Mouse (Mus musculus) small intestine, adult 2 months (tissue): Measurements from ENCODE around the gene Rpl29. TPM values are rescaled to one million over a fixed set of nuclear protein-coding genes. Genes with fewer than 3 reads are reported as not detected.

Source experiments
- H3K27ac ChIP-seq: fragments of 200-500 bp; 2 replicates; pipeline ENCODE4 v1.5.1; 2012; ENCODE audit warnings: low read depth, low read length, control low read depth, inconsistent platforms; ENCODE audit not compliant: insufficient read depth
- H3K27me3 ChIP-seq: fragments of 200-500 bp; 2 replicates; pipeline ENCODE4 v1.6.1; 2012; ENCODE audit warnings: mild to moderate bottlenecking, moderate library complexity, low read length, inconsistent platforms; ENCODE audit not compliant: control insufficient read depth, insufficient read depth
- H3K36me3 ChIP-seq: fragments of 200-500 bp; 2 replicates; pipeline ENCODE4 v1.6.1; 2012; ENCODE audit warnings: mild to moderate bottlenecking, low read length, control low read depth, inconsistent platforms; ENCODE audit not compliant: control insufficient read depth, insufficient read depth
- H3K4me1 ChIP-seq: fragments of 200-500 bp; 2 replicates; pipeline ENCODE4 v1.6.1; 2012; ENCODE audit warnings: low read length, inconsistent platforms, mixed read lengths; ENCODE audit not compliant: control insufficient read depth, insufficient read depth, insufficient read length
- H3K4me3 ChIP-seq: fragments of 200-500 bp; 2 replicates; pipeline ENCODE4 v1.5.1; 2012; ENCODE audit warnings: low read depth, mild to moderate bottlenecking, control low read depth, inconsistent platforms, low read length, moderate library complexity
- CTCF ChIP-seq: fragments of 200-500 bp; IDR thresholded peaks from 2 replicates; pipeline ENCODE4 v1.5.1; 2012; ENCODE audit warnings: low read depth, mild to moderate bottlenecking, control low read depth, inconsistent platforms, low read length, moderate library complexity, mixed read lengths; ENCODE audit not compliant: insufficient replicate concordance, insufficient read length; ENCODE audit errors: extremely low read depth
- POLR2A ChIP-seq: fragments of 200-500 bp; IDR thresholded peaks from 2 replicates; pipeline ENCODE4 v1.6.1; 2012; ENCODE audit warnings: low read depth, mild to moderate bottlenecking, control low read depth, inconsistent platforms, low read length, moderate library complexity
- WGBS: fragments of 180-500 bp; shearing (Covaris S2); methylation state at CpG from one replicate; pipeline ENCODE4 v1.1.7; 2018; 5-methylcytosine and 5-hydroxymethylcytosine counted together
- polyA plus RNA-seq: library from polyadenylated mRNA; depleted of rRNA; stranded (reverse); fragments of >200 nt; gene quantifications from 2 replicates; pipeline ENCODE4 v1.2.3, GENCODE M21; 2012

Gene Rpl29
- polyA plus RNA-seq, 1 experiment: 390 TPM

- no peak overlapping the region for H3K4me3 ChIP-seq
- no peaks in the 10 kb centered on the region for H3K36me3 ChIP-seq
- no peak overlapping the region for H3K27ac ChIP-seq
- H3K4me1 ChIP-seq: peaks cover 2% of the 10 kb centered on the region; the same call in 1 of the 2 replicates
- H3K27me3 ChIP-seq: no peaks in the 10 kb centered on the region
- no peak for TF ChIP-seq POLR2A
- TF ChIP-seq CTCF: no peak
- 51% methylated on average over 9 of the region's 9 CpGs for WGBS
These were observed 30.5 kb upstream of the Rpl29 start for GRCm38 (mm10) chr9:106398667-106399311.

DNA sequence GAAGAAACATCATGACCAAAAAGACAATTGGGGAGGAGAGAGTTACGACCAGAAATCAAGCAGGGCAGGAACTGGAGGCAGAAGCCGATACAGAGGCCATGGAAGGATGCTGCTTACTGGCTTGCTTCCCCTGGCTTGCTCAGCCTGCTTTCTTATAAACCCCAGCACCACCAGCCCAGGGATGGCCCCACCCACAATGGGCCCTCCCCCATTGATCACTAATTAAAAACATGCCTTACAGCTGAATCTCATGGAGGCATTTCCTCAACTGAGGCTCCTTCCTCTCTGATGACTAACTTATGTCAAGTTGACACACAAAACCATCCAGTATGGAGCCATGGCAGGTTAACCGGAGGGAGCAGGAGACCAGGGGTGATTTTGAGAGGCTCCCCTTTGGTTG is 29.4 kb upstream of the Rpl29 start:
- 90% methylated on average over 3 of the region's 3 CpGs for WGBS
- Histone ChIP-seq H3K4me3 (no peak overlapping the region), H3K27me3 (no peaks in the 10 kb centered on the region)

DNA sequence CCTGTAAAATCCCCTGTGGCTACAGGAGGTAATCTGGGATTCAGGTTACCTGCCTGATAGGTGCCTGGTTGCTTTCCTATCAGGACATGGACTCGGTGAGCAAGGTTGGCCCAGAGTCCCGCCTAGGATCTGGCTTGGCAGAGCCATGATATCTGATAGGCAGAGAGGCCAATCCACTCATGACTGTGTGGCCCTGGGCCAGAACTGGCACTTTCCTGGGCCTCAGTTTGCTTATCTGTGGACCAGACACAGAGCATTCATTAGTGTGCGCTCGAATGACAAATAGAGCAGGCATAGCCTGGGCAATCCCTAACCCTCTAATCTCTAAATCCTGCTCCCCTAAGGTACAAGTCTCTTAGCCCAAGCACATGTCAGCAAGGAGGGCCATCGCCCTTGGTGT is 27.1 kb upstream of the Rpl29 start:
- H3K36me3 ChIP-seq: no peaks in the 10 kb centered on the region
- TF ChIP-seq CTCF (no peak), POLR2A (no peak)
- 43% methylated on average over 5 of the region's 5 CpGs for WGBS
- peaks cover 5% of the 10 kb centered on the region; the same call in 1 of the 2 replicates for H3K4me1 ChIP-seq
- no peak overlapping the region for H3K4me3 ChIP-seq
- H3K27me3 ChIP-seq: no peaks in the 10 kb centered on the region
- H3K27ac ChIP-seq: no peak overlapping the region

More for the DNA sequence above, 29.4 kb upstream of the Rpl29 start:
- Histone ChIP-seq H3K4me1 (peaks cover 2% of the 10 kb centered on the region; the same call in 1 of the 2 replicates), H3K27ac (no peak overlapping the region), H3K36me3 (no peaks in the 10 kb centered on the region)
- TF ChIP-seq CTCF (no peak), POLR2A (no peak)

- WGBS: 81% methylated on average over 16 of the region's 16 CpGs
- Histone ChIP-seq H3K27ac (no peak overlapping the region), H3K4me3 (no peak overlapping the region), H3K27me3 (no peaks in the 10 kb centered on the region), H3K36me3 (no peaks in the 10 kb centered on the region), H3K4me1 (peaks cover 5% of the 10 kb centered on the region; the same call in 1 of the 2 replicates)
- TF ChIP-seq CTCF: no peak
- TF ChIP-seq POLR2A: no peak
These were observed 26.5 kb upstream of the Rpl29 start for GRCm38 (mm10) chr9:106402607-106403375.

DNA sequence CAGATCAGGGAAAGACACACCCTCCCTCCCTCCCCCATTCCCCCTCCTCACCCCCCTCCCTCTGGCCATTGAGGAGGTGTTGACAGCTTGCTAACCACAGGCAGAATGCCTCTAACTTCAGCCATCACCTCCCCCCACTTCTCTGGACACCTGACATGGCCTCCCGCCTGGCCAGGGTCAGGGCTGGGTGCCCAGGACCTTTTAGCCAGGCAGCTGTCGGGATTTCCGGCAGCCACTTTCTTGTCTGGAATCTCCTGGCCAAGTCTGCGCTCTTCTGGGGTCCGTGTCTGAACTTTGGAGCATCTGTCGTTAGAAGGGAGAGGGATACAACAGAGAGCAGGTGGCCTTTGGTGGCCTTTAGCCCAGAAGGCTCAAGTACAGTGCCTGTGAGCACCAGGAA is 24.0 kb upstream of the Rpl29 start:
- 32% methylated on average over 6 of the region's 6 CpGs for WGBS
- no peaks in the 10 kb centered on the region for H3K36me3 ChIP-seq
- no peak overlapping the region for H3K27ac ChIP-seq
- no peak overlapping the region for H3K4me3 ChIP-seq
- H3K27me3 ChIP-seq: no peaks in the 10 kb centered on the region
- H3K4me1 ChIP-seq: peaks cover 2% of the 10 kb centered on the region; the same call in 1 of the 2 replicates
- TF ChIP-seq CTCF (no peak), POLR2A (no peak)

GRCm38 (mm10) chr9:106406443-106407078 is 22.7 kb upstream of the Rpl29 start:
- TF ChIP-seq POLR2A: no peak
- TF ChIP-seq CTCF: no peak
- WGBS: 47% methylated on average over 8 of the region's 8 CpGs
- Histone ChIP-seq H3K27ac (no peak overlapping the region), H3K4me3 (no peak overlapping the region), H3K4me1 (peaks cover 2% of the 10 kb centered on the region; the same call in 1 of the 2 replicates), H3K36me3 (no peaks in the 10 kb centered on the region), H3K27me3 (no peaks in the 10 kb centered on the region)

DNA sequence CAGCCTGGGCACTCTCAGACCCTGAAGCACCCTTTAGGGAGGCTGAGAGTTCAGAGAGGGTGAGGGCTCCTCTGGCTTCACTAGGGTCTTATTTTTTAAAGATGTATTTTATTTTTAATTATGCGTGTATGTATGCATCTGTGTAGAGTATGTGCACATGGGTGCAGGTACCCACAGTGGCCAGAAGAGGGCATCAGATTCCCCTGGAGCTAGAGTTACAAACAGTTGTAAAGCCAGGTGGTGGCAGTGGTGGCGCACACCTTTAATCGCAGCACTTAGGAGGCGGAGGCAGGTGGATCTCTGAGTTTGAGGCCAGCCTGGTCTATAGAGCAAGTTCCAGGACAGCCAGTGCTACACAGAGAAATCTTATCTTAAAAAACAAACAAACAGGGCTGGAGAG is 20.2 kb upstream of the Rpl29 start:
- H3K4me1 ChIP-seq: peaks cover 2% of the 10 kb centered on the region; the same call in 1 of the 2 replicates
- no peaks in the 10 kb centered on the region for H3K36me3 ChIP-seq
- H3K27me3 ChIP-seq: no peaks in the 10 kb centered on the region
- WGBS: 97% methylated on average over 4 of the region's 4 CpGs
- H3K27ac ChIP-seq: no peak overlapping the region
- TF ChIP-seq CTCF (no peak), POLR2A (no peak)
- no peak overlapping the region for H3K4me3 ChIP-seq
